Mouse (Mus musculus) thymus, postnatal 14 days (tissue): ENCODE data around the gene Cpvl.

ENCODE experiments used
- DNase-seq: peaks from one replicate; pipeline ENCODE4 v3.0.0; 2021

Gene Cpvl

DNA sequence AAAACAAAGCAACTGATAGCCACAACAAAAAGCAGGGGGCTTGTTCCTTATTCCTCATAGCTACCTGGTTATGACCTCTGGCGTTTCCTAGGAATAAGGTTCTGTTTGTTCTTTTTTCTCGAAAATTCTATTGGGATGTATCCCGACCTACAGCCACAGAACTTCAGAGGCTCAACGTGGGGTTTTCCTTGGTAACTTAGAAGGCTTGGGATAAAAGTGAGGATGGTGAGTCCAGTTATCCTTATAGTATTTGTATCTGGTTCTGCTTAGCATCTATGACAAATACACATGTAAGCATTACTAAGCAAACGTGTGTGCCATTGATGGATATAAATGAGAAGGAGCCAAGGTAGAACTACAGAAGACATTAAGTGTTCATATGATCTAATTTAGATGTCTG, at the start of gene Cpvl:
Gene Cpvl, minus strand, starts transcription at position 101 of the 400 bp plus-strand sequence.
- DNase-seq, result no peak

DNA sequence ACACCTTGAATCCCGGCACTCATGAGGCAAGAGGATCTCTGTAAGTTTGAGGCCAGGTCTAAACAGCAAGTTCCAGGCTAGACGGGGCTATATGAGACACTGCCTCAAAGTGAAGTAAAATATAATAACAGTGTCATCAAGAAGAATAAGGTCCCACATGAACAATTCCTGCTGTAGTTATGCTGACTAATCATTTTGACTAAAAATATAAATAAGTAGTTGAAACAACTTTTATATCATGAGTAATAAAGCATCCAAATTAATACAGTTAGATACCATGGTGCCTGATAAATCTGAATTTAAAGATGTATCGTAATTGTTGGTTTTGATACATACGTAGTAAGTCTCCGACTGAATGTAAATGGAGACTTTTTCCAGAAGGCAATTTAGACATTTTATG, 45.4 kb upstream of the Cpvl start:
- DNase-seq, result no peak

DNA sequence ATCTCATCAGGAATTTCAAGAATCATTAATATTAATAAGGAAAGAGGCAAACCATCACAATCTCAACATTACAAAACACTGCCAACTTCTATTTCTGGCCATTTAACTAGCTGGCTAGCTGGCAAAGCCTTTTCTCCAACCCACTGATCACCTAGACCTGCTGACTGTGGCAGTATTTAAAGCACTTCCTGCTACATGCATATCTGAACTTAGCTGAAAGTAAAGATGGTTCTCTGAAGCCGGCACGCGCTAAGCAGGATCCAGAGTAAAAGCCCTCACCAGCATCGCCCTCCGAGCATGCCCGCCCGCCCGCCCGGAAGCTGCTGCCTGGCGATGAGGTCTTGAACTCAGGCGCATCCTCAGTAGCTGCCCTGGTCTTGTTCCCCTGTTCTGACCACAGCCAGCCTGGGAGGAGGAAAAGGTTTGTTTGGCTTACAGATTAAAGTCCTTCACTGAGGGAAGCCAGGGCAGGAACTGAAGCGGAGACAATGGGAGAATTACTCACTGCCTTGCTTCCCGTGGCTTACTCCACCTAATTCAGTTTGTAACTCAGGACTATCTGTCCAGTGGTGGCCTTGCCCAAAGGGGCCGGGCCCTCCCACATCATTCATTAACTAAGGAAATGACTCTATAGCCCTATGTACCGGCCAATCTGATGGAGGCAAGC, 42.8 kb upstream of the Cpvl start:
- DNase-seq, result peak; percentile 18

DNA sequence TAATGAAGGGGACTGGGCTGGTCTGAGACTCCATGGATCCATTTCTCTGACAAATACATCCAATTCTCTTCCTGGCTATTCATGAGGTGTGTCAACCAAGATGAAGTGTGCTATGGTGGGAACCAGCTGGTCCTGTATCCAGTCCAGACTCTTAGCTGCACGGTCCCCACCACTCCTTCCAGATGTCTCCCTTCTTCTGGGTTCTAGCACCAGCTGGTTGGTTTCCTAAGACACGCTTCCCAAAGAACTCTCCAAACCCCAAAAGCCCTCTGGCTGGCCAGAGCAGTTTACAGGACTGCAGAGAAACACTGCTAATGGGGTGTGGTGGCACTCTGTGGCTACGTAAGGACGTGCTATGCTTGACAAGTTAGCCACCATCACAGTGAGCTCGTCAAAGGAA, 40.4 kb upstream of the Cpvl start:
- no peak for DNase-seq

DNA sequence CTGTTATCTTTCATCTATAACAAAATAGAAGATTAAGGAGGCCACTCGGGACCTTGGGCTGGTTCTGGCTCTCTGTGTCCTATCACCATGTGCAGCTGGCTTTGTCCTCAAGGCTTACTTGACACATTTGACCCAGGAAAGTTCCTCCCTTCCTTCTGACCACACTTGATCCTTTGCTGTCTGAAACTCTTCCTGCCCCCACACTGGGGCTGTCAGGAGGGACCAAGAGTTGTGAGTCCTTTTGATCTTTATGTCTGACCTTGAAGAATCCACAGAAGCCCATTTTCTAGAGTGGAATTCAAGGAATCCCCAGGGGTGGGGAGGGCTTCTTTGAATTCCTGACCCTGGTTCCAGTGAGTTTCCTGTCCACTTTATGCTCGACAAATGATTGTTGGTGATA, 39.6 kb upstream of the Cpvl start:
- no peak for DNase-seq

DNA sequence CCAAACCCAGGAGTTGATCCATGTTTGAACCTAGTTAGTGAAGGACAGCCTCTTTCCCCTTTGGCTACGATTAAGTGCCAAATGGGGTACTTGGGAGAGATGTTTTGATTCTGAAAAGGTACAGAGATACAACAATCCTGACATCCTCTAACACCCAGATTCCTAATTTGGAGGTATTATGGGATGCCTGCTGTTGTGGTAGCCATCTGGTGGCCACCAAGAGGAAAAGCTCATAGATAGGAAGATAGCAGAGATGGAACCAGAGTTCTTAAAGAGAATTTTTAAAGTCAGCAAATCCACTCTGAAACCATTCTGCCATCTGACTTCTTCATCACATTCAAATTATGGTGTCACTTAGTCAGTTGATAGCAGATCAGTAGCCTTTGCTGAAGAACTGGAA, 33.7 kb upstream of the Cpvl start:
- DNase-seq, result no peak

DNA sequence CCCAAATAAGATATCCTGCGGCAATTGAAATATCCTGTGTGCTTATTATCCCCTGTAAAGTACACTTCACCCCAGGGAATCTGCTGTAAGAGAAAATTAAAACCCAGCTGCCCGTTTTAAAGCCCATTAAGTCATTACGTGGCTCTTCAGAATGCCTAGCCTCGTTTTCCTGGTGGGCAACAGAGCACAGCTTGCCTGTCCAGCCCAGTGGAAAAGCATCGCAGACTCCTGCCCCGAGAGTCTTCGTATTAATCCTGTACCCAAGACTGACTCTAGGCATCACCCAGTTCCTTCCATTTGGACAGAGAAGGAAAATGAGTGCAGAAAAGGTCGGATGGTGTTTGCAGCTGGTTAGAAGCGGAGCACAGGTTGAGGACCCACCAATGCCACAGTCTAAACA, 31.9 kb upstream of the Cpvl start:
- no peak for DNase-seq

DNA sequence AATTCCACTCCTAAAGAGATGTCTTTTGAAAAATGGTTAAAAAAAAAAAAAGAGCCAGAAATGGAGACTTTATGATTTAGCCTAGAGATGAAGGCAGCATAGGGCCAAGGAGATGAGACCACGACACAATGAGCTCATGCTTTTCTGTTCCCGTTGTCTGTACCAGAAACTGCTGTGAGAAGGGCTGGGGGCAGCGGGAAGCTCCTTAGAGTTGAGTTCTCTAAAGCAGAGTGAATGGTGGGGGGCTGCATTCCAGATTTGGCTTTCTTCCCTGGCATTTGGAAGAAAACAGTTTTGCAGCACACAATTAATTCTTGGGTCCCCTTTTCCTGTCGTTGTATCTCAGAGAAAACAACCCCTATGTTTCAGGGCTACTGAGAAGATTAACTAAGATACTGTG, 30.8 kb upstream of the Cpvl start:
- DNase-seq, result no peak

DNA sequence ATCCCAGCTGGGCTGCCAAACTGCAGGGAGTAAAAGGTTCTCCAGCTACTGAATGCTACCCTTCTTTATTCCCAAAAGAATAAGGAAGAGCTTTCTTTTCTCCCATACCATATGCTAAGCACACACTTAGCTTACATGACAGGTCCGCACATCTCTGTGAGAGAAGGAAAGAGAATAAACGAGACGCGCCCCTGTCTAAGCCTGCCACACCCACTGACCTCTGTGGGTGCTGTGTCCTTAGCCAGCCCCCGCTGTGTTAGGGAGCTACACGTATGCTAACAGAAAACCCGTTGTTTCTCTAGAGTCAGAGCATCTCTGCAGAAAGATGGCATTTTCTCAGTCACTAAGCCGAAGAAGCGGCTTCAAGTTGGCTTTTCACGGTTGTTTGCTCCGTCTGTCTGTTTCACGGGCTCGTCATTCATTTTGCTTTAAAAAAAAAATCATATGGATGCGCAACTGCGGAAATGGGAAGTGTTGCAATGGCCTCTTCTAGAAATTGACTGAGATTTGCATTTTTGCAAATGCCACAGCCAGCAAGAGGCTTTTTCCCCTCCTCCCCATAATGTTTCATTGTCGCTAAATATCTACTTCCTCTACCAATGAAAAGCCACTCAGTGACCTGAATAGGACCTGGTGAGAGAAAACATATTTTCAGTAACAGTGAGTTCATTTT, 30.1 kb upstream of the Cpvl start:
- DNase-seq, result no peak

DNA sequence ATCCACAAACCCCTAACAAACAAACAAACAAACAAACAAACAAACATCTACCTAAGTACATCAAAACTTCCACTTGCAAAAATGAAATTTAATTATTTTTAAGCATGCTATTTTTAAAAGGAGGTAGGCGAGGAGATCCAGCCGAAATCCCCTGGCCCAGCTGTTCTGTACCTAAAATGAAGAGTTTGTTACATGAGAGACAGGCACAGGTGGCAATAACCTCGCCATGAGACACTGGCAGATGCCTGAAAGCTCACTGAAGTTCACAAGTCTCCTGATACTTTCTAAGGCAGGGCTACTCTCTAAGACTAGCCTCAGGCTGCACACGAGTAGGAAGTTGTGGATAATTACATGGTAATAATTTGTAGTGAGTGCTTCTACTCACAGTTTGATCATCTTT, 26.8 kb upstream of the Cpvl start:
- DNase-seq, result no peak

DNA sequence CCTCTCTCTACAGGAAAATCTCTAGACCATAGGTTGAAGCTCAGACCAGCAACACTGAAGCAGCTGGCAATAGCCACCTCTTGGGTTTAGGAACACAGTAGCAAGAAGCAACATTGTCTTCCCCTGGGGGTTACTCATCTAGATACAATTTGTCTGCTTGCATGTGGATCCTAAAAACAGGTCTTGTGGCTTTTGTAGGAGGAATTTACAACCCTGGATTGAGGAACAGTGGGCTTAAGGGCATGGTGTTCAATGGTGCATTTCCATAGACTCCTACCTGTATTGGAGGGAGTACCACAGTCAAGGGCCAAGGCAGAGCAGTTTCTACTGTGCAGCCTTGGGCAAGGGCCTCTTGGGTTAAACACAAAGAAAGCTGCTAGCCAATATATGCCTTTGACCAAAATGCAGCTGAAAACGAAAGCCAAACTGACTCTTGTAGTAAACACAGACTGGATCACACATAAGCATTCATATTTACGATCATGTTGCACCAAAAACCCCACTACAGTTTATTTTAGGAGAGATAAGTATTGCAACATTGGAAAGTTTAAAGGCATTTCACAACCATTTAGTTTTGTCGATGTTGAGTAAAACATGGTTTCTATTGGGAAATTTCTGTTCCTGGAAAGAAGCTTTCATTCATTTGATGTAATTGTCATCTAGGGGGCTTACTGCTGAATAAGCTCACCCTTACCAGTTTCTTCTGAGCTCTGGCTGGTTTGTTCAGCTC, 17.9 kb upstream of the Cpvl start:
- DNase-seq, result no peak

DNA sequence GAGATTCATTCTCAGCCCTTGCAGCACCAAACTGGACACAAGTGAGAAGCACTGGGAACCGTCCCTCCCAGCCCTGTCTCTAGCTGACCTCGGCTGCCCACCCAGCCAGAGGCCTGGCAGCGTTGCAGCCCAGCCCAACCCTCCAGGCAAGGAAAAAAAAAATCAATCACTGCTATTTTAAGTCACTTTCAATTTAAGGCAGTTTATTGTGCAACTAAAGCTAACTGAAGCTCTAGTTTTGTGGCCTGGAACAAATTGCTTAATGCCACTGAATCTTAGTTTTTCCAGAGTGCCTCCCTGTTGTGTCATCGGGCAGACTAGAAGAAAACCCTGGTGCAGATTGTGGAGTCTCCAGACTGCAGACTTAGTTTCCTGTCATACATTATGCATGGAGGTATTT, 17.0 kb upstream of the Cpvl start:
- DNase-seq, result no peak

DNA sequence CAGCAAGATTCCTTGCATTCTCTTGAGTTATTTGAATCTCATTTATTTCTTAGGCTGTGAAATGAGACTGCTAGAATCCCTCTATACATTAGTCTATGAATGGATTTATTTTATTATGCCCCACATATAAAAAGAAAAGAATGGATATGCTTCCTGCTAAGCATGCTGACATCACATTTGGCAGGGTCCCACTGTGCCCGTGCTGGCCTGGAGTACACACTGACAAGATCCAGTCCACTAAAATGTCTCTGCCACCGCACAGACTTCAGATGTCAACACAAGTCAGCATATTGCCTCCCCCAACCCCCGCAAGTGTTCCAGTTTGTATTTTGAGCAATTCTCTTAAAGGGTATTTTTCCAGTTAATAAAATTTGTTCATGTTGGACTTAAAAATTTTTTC, 13.9 kb upstream of the Cpvl start:
- no peak for DNase-seq

DNA sequence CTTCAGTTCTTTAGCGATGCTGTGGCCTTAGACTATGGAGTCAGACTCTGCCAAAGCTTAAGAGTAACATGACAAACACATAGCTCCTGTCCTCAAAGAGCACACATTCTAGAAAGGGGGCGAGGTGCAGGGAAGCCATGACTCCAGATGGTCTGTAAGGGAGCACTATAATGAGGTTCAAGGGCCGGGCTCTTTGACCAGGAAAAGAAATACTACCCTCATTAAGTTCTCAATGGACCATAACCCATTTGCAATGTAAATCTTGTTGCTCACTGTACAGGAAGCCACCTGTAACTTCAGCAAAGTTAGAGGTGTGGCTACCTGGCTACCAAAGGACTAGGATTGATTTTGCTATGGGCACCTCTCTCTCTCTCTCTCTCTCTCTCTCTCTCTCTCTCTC, 8.8 kb upstream of the Cpvl start:
- no peak for DNase-seq

DNA sequence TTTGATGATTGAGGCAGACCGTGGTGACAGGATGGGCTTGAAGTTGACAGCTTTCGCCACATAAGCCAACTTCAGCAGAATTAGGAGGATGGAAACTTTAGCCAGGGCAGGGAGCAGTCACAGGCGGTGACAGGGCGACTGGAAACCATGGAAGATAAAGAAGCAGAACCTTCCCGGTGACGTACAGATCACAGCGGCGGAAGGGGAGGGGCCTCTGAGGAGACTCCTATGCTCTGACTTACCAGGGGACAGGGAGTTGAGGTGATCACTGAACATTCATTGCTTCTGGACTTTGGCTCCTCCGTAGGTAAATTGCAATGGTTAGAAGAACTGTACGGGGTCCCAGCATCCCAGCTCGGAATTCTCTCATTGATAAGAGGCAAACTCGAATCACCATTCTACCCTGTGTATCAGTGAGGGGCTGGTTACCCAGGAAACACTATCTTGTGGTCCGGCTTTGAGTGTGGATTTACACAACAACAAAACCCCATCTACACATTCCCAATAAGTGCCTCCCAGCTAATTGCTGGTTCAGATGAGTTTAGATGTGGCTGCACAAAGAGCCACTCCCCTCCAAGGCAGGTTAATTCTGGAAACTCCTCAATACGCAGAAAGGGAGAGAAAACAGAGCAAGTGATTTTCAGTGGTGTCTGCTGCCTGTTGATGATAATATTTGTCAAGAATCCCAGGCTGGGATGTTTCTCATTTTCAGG, 8.0 kb upstream of the Cpvl start:
- DNase-seq, result no peak

DNA sequence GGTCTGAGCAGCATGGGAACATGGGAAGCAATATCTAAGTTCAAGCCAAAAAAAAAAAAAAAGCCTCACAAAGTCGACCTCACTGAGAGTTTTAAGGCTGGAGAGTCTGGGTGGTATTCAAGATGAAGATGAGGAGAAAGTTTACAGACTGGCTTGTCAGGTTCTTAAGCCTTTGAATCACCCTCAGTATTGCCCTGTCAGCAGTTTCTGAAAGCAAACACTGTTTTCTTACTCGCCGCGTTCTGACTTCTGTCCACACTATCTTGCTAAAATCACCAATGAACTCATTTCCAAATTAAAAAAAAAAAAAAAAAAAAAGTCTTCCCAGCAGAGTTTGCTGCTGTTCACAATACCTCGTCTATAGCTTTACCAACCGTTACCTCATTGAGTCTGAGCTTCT, 5.3 kb upstream of the Cpvl start:
- DNase-seq, result no peak

DNA sequence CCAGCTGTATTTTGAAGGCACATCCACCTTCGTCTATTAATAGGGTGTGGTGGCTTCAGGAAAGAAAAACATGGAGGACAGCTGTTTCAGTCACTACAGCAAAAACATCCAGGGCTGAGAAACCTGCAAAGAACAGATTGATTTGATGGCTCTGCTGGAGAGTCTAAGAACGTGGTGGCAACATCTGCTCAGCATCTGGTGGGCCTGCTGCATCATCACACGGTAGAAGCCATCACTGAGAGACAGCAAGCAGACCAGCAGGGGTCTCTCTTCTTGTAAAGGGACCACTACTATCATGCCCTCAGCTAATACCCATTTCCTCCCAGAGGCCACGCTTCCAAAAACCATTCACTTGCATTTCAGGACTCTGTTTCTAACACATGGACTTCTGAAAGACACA, 4.1 kb upstream of the Cpvl start:
- peak; percentile 32 for DNase-seq

DNA sequence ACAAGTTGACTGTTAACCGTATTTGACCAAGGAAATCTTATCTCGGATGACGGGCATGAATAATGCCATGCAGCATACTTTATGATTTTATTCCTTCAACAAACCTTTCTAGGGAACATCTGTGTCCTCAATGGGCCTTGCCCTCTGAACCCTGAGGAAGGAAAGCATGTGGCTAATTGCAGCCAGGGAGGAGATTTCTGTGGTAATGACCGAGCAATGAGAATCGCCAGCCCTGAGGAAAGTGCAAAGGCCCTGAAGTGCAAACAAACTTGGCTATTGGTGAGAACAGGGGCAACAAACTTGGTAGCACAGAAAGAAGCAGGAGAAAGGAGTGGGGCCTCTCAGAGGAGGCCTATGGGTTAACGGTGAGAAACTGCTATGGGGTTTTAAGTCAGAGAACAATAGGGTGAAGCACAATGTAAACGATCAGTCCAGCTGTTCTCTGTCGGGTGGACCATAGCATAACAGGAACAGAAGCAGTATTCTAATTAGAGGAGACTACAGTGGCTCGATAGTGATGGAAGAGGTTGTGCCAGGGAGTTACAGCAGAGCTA, 3.7 kb upstream of the Cpvl start:
- DNase-seq, result no peak

DNA sequence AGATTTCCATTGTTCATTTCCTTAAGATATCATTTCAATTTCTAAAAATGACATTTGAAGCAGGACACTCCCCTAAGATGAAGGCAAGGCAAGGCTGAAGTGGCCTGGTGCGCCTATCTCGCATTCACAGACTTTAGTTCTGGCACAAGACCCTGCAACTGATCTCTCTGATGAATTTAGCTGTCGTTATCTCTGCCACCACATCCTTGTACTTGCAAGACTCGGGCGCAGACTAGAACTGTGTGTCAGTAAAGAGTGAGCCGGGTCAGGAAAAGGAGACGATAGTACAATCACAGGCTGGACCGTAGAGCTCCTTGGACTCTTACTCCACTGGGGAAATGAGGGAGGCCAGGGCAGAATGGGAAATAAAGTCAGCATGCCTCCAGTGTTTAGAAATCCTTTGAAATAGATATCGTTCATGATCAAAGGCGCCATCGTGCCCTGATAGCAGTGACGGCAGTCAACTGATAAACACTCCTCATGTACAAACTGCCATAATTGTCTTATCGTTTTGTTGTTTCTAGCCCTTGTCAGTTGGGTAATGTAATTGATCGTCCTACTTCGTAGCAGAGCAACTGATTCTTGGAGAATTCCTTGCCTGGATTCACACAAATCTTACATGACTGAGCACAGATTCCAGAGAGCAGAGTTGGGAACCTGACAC, 2.5 kb upstream of the Cpvl start:
- no peak for DNase-seq

DNA sequence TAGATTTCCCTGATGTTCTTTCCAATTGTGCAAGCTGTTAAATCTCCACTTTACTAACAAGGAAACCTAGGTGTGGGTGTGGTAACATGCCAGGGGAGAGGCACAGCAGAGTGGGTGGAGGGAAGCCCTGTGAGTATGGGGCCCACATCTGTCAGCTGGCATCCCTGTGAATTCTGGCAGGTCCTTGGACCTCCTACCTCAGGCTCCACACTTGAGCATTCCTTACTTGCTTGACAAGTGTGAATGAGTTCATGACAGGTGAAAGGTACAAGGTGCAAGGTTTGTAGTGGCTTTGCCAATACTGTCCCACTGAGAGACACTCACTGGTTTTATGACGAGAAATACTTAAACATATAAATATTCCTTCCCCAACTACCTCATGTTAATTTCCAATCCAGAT, 4.4 kb downstream of the Cpvl start:
- no peak for DNase-seq

DNA sequence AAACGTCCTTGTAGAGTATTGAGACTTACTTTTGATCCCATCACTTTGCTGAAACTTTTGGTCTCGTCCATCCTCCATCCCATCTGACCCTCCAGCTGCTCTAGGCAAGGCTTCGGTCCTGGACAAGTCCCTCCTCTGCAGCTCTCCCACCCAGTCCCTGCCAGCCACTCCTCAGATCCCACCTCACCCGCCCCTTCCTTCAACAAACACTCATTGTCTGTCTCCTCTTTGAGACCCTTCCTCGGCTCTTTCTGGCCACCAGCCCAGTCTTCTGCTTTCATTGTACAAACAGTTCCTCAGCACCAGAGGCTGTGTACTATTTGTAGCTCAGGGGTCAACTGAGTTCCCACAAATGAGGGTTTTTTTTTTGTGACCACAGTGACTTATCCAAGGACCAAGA, 5.0 kb downstream of the Cpvl start:
- no peak for DNase-seq

DNA sequence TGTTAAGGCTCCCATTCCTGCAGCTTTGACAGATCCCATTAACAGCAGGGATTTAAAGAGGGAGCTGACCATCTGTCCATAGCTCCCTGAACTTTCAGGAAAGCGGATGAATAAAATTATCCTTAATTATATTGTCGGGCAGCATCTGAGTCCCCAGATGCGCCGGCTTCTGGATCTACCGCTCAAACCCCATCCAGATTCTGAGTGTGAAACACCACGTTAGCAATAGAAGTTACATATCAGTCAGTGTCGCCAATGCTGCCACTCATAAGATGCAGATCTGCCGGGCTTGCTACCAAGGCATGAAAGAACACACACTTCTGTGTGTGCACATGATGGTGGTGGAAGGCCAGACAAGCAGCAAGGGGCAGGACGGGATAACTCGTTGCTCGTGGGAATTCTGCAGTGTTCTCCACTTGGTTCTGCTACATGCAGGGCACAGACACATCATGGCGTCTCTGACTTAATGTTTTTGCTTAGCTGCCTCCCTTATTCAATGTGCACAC, 6.2 kb downstream of the Cpvl start:
- no peak for DNase-seq

DNA sequence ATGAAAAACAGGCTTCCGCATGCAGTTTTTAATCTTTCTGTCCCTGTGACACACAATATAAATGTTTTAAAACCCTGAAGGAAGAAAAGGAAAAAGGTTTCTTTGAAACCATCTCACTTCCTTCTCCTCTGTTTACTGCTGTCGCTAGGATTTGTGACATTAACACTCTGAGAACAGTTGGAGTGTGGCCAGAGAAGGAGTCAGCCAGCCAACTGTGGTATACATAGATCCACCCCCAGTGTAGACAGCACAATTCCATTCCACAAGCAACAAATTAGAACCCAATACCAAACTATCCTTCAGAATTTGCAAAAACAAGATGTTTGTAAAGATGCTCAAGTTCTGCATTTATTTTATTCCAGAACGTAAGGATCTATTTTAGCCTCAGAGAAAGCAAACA, 6.7 kb downstream of the Cpvl start:
- no peak for DNase-seq
